Mouse (Mus musculus): ENCODE results near the gene Foxe1.
A peak's percentile ranks its signal among the peaks of the same experiment; 100 is the strongest.

Foxe1 gene

DNA sequence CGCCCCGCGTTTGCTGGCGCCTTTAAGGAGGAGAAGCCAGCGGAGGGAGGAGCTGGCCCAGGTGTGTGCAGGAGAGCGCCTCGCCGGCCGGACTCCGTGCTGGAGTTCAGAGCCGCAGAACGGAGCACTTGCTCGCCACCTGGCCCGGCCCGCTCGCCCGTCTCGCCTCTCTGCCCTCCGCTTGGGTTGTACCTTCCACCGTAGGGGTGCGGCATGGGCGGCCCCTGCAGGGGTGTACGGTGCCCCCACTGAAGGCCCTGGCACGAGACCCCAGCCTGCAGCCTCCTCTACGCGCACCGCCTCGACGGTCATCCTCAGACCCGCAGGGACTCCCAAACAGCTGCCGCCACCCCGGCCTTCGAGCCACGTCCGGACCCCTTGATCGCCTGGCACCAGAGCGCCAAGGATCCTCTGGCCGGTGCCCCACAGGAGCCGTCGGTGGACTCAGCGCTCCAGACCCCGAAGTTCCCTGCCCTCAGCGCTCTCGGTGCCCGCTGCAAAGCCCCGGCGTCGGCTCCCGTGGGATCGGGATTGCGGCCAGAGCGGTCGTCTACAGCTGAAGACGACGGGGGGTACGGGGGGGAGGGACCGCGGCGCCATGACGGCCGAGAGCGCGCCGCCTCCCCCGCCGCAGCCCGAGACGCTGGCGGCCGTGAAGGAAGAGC, at the start of gene Foxe1:
Gene Foxe1, plus strand, starts transcription at position 14 of the 665 bp plus-strand sequence.
- DNase-seq (ENCODE audit: low read depth) = no peak

DNA sequence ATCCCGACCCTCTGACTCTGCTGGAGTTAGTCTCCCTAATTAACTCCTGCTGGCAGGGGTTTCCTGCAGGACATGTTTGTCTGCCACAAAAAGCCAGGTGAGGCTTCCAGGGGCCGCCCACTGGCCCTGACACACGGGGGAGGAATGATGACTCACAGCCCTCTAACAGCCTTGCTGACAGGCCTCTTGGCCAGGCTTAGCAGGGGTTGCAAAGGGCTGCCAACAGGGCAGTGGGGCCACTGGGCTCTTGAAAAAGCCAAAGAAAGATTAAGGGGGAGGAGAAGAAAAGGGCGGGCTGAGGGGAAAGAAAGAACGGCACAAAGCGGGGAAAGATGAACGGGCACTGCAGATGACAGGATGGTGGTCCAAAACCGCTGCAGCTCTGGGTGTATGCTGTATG, 39.3 kb upstream of the Foxe1 start:
- DNase-seq (ENCODE audit: low read depth) = no peak

- DNase-seq (ENCODE audit: low read depth) = peak; percentile 33
Measured at GRCm38 (mm10) chr4:46304757-46305384, 38.5 kb upstream of the Foxe1 start.

DNA sequence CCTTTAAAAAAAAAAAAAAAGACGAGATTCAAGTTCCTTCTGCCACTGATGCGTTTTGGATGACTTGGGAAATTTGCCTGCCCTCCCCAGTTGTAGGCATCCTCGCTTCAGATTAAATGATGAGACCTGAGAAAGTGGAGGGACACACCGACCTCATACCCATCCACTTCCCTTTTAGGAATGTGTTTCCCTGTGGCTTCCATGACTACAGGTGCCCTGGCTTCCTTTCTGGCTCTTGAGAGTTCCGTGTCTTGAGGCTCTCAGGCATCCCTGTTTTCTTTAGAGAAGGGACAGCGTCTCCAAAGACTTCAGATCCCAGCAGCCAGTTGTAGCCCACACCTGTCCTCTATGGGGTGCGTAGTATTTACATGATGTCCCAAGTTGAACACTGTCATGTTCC, 38.0 kb upstream of the Foxe1 start:
- DNase-seq (ENCODE audit: low read depth) = no peak

- DNase-seq (ENCODE audit: low read depth) = no peak
Measured at GRCm38 (mm10) chr4:46307341-46307740, 36.1 kb upstream of the Foxe1 start.

GRCm38 (mm10) chr4:46307869-46308268, 35.5 kb upstream of the Foxe1 start:
- DNase-seq (ENCODE audit: low read depth) = no peak

GRCm38 (mm10) chr4:46311631-46312030, 31.8 kb upstream of the Foxe1 start:
- no peak for DNase-seq (ENCODE audit: low read depth)

DNA sequence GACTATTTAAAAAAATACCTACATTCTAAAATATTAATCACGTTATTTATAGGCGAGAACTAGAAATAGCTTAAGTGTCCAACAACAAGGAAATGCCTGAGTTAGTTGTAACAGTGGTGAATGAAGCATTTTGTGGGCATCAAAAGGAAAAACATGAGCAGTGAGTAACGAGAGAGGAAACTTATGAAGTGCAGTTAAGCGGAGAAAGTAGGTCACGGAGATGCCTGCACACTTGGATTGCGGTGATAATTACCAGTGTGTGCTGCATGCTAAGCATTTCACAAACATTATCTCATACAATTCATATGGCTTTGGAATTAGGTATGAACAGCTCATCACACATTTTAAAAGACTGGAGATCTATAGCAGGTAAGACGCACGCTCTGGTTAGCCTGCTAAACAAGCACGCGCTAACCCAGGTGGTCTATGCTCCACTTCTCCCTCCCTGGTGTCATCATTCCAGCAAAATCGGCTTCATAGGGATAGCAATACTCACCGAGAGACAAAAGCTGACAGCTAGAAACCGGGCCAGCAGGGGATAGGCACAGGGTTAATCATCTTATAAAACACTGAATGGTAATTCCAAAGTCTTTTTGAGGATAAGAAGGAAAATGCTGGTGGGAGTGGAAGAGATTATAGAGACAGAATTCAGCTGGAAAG, 21.5 kb upstream of the Foxe1 start:
- no peak for DNase-seq (ENCODE audit: low read depth)

DNA sequence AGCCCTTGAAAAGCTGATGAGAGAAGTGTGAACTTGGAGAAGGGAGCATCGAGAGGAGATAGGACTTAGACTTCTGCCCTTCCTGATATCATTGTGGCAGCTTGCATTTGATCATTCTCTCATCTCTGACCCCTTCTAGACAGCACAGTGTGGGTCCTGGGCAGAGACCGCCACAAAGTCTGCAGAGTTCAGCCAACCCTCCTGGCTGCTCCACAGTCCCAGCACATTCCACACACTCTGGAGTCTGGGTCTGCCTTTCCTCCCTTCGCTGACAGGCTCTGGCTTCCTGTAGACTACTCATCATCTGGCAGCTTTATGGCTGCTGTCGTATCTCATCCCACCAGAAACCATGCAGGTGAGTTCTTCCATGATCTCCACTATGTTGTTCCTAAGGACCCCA, 20.7 kb upstream of the Foxe1 start:
- no peak for DNase-seq (ENCODE audit: low read depth)

- no peak for DNase-seq (ENCODE audit: low read depth)
Measured at GRCm38 (mm10) chr4:46328906-46329305, 14.5 kb upstream of the Foxe1 start.

DNA sequence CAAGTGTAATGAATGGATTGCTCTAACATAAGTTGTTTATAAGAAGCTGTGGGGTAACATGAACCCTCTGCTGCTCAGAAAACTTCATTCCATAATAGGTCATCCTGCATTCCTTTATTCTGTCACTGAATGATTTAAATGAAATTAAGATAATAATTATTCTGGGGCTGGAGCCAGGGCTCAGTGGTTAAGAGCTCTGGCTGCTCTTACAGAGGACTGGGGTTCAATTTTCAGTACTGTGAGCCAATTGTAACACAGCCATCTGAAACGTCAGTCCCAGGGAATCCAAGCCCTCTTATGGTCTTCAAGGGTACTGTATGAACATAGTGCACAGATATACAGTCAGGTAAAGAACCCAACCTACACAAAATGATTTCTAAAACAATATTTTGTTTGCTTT, 7.6 kb upstream of the Foxe1 start:
- DNase-seq (ENCODE audit: low read depth) = no peak

DNA sequence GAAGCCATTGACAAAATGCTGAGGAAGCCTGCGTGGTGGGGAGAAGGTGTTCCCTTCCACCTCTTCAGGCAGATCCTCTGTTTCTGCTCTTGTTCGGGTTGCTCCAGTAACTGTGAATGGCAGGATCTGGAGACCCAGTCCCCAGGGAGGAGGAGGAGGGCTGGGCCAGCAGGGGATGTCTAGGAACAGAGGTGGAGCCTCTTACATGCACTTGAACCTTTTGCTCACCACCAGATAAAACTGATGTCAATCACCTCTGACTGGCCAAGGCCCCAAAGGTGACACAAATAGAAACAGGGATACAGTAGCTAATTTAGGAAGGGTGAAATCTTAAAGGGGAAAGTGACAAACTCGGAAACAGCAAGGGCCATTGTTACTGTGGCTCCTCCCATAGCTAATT, 5.4 kb upstream of the Foxe1 start:
- DNase-seq (ENCODE audit: low read depth) = no peak

- no peak for DNase-seq (ENCODE audit: low read depth)
Measured at GRCm38 (mm10) chr4:46339026-46339425, 4.4 kb upstream of the Foxe1 start.

GRCm38 (mm10) chr4:46339584-46339983, 3.8 kb upstream of the Foxe1 start:
- DNase-seq (ENCODE audit: low read depth) = no peak

- DNase-seq (ENCODE audit: low read depth) = no peak
Measured at GRCm38 (mm10) chr4:46341831-46342680, 1.4 kb upstream of the Foxe1 start.

- DNase-seq (ENCODE audit: low read depth) = no peak
Measured at GRCm38 (mm10) chr4:46342711-46343286, 610 bp upstream of the Foxe1 start.

GRCm38 (mm10) chr4:46344288-46344687, 879 bp downstream of the Foxe1 start:
- DNase-seq (ENCODE audit: low read depth) = no peak

DNA sequence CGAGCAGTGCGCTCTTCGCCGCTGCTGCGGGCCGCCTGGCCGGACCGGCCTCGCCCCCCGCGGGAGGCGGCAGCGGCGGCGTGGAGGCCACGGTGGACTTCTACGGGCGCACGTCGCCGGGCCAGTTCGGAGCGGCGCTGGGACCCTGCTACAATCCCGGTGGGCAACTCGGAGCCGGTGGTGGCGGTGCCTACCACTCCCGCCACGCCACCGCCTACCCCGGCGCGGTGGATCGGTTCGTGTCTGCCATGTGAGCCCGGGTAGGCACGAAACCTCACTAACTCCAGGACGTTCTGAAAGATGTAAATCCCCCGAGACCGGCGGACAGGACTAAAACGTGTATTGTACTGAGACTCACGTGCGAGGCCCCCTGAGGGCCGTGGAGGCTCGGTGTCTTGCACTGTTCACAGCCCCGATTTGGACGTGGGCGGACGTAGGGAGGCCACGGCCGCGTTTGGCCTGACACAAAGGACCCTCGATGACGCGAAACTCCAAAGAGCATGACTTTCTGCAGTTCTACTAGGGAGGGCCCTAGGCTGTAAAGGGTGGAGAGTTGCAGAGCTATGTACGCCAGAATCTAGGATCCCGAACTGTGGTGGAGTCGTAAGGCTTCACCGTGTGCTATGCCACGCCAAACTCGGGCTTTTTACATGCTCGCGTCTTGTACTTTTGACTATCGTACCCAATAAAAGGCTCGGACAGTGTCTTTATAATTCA, 1.8 kb downstream of the Foxe1 start:
- no peak for DNase-seq (ENCODE audit: low read depth)

DNA sequence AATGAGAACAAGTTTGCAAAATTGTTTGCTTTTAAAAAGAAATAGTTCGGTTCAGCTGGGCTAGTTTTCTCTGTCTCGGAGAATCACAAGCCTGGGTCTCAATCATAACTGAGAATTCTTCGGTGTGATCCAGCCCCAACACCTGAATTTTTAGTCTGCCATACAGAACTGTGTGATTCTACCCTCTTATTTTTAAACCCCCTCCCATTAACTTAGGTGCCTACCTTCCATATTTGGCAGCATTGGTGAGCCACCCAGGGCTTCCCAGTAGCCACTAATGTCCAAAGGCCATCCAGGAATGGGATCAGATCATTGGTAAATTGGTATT, 2.3 kb downstream of the Foxe1 start:
- DNase-seq (ENCODE audit: low read depth) = no peak

- DNase-seq (ENCODE audit: low read depth) = no peak
Measured at GRCm38 (mm10) chr4:46346221-46346620, 2.8 kb downstream of the Foxe1 start.

DNA sequence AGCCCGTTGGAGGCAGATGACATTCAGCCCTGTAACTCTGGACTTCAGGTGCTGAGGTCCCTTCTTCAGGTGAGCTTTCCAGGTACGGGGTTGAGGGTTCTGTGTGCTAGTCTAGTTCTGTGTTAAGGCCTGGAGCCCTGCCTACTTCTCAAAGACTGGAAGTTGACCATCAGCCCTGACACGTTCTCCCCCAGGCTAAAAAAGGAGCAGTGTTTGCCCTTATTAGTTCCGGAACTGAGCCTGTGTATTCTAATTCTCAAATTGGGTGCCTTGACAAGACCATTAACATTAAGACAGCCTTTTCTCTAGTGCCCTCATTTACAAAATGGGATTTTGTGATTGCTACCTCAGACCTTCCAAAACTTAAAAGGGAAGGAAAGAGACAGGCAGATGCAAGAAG, 3.7 kb downstream of the Foxe1 start:
- DNase-seq (ENCODE audit: low read depth) = no peak

Measured in c-Kit-positive CD71-negative TER-119-negative erythroid progenitor cells, embryonic 14.5 days (primary cell).